Mouse (Mus musculus): ENCODE measurements around the gene Gdf15.

- TF ChIP-seq CTCF (IDR thresholded peaks at IDR 0.05; ENCODE audit: borderline replicate concordance, control insufficient read depth, extremely low read depth, insufficient read depth, low read length, poor library complexity) = no peak
- no peak for TF ChIP-seq POLR2A (IDR thresholded peaks at IDR 0.05; ENCODE audit: control insufficient read depth, extremely low read depth, insufficient read depth, low read length, poor library complexity)
Observed at GRCm38 (mm10) chr8:70583476-70584387, 48.5 kb downstream of the Gdf15 start.

Data from thymus, adult 2 months (tissue).